Mouse (Mus musculus): ENCODE measurements around the gene Cux2.

GRCm38 (mm10) chr5:122079796-122080195, 29.9 kb upstream of the Cux2 start:
- TF ChIP-seq POLR2A (IDR thresholded peaks at IDR 0.05; ENCODE audit: insufficient read length, low read depth) (no peak), USF1 (IDR thresholded peaks at IDR 0.05; ENCODE audit: low read depth) (no peak)

Data from myocyte (in vitro differentiated cells).